Mouse (Mus musculus) stomach, embryonic 14.5 days (tissue): Measurements from ENCODE around the gene Ppp2r5e. TPM values are rescaled to one million over a fixed set of nuclear protein-coding genes. Genes with fewer than 3 reads are reported as not detected.
"Not testable (repeated sequence)": the region's sequence is repeated elsewhere in the genome, so short reads cannot be mapped to it uniquely, and the experiment has no call there.

Source experiments
- ATAC-seq: fragments of 200-750 bp; cut with Nextera tagmentation; 2 replicates; pipeline ENCODE4 v1.8.0; 2017; ENCODE audit warnings: low read depth, moderate TSS enrichment; ENCODE audit not compliant: insufficient number of reproducible peaks, insufficient read depth, low FRiP score
- H3K27ac ChIP-seq: fragments of 300-500 bp; sonication (generic); 2 replicates; pipeline ENCODE4 v1.5.1; 2014; ENCODE audit warnings: mild to moderate bottlenecking, low read length, moderate library complexity, mixed read lengths
- H3K27me3 ChIP-seq: fragments of 300-500 bp; sonication (generic); 2 replicates; pipeline ENCODE4 v1.6.1; 2014; ENCODE audit warnings: low read length, control low read depth, mixed read lengths; ENCODE audit not compliant: control insufficient read depth, insufficient read depth
- H3K36me3 ChIP-seq: fragments of 300-500 bp; sonication (generic); 2 replicates; pipeline ENCODE4 v1.6.1; 2014; ENCODE audit warnings: mild to moderate bottlenecking, control low read depth, low read length, moderate library complexity, mixed read lengths; ENCODE audit not compliant: control insufficient read depth, insufficient read depth
- H3K4me1 ChIP-seq: fragments of 300-500 bp; sonication (generic); 2 replicates; pipeline ENCODE4 v1.6.1; 2014; ENCODE audit warnings: low read length, control low read depth, mixed read lengths; ENCODE audit not compliant: control insufficient read depth, insufficient read depth
- H3K4me2 ChIP-seq: fragments of 300-500 bp; sonication (generic); replicated peaks from 2 replicates; pipeline ENCODE4 v1.6.1; 2014; ENCODE audit warnings: low read depth, low read length, control low read depth
- H3K4me3 ChIP-seq: fragments of 300-500 bp; sonication (generic); 2 replicates; pipeline ENCODE4 v1.5.1; 2014; ENCODE audit warnings: low read depth, low read length, control low read depth
- H3K9ac ChIP-seq: fragments of 300-500 bp; sonication (generic); replicated peaks from 2 replicates; pipeline ENCODE4 v1.6.1; 2014; ENCODE audit warnings: low read depth, mild to moderate bottlenecking, control low read depth, low read length, moderate library complexity, mixed read lengths
- H3K9me3 ChIP-seq: fragments of 300-500 bp; sonication (generic); 2 replicates; pipeline ENCODE4 v1.6.1; 2016; ENCODE audit warnings: low read depth, low read length, control low read depth; ENCODE audit not compliant: control insufficient read depth
- WGBS: fragments of 180-500 bp; shearing (Covaris S2); extraction: QIAGEN DNeasy Blood & Tissue Kit; methylation state at CpG from one replicate; pipeline ENCODE4 v1.1.7; 2014; 5-methylcytosine and 5-hydroxymethylcytosine counted together
- polyA plus RNA-seq: library from polyadenylated mRNA; unstranded; fragments of >200 nt; fragmentation: Nextera tagmentation; extraction: Ambion mirVana; gene quantifications from 2 replicates; pipeline ENCODE4 v1.2.1, GENCODE M21; 2014

Ppp2r5e gene
- polyA plus RNA-seq, 1 experiment from 2014 or later: 17.2 TPM

DNA sequence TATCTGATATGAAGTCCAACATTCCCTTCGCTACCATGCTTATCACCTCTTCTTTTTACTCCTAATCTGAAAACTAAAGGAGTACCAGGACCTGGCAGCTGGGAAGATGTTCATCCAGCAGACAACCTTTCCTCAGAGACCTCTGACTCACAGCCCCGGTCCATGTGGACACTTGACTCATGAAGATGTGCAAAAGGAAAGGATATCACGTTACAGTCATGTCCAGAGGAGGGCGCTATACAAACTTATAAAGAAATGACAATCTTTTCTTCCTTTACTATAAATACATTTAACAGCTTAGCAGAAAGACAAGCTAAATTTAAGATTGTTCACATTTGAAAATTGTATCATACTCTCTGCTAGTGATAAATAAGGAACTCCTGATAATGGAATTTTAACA, 143.0 kb downstream of the Ppp2r5e start:
- Histone ChIP-seq H3K27me3 (no peaks in the 10 kb centered on the region), H3K27ac (no peak overlapping the region), H3K9ac (no peak overlapping the region), H3K4me3 (no peak overlapping the region), H3K9me3 (no peaks in the 10 kb centered on the region), H3K4me2 (no peak overlapping the region), H3K4me1 (no peaks in the 10 kb centered on the region), H3K36me3 (peaks cover 18% of the 10 kb centered on the region)
- WGBS: 82% methylated on average over 4 of the region's 4 CpGs
- ATAC-seq: no peak

DNA sequence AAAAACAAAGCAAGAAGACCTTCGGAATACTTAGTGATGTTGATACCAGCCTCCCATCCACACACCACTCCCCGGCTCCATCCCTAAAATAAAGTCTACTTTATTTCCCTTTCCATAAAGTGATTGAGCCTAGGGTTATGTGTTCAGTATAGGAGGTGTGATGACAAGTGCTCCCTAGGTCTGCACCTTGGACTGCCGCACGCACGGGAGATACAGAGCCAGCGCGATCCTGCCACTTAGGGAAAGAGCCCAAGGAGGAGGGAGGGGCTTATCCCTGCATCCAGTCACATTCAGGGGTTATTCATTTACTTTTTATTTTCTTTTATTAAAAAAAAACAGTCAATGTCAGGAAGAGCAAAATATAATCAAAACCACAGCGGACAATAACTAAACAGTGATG, 145.5 kb downstream of the Ppp2r5e start:
- ATAC-seq: no peak
- Histone ChIP-seq H3K27me3 (no peaks in the 10 kb centered on the region), H3K4me3 (no peak overlapping the region), H3K9ac (no peak overlapping the region), H3K36me3 (peaks cover 18% of the 10 kb centered on the region), H3K4me1 (no peaks in the 10 kb centered on the region), H3K9me3 (no peaks in the 10 kb centered on the region), H3K27ac (no peak overlapping the region), H3K4me2 (no peak overlapping the region)
- 91% methylated on average over 8 of the region's 8 CpGs for WGBS

DNA sequence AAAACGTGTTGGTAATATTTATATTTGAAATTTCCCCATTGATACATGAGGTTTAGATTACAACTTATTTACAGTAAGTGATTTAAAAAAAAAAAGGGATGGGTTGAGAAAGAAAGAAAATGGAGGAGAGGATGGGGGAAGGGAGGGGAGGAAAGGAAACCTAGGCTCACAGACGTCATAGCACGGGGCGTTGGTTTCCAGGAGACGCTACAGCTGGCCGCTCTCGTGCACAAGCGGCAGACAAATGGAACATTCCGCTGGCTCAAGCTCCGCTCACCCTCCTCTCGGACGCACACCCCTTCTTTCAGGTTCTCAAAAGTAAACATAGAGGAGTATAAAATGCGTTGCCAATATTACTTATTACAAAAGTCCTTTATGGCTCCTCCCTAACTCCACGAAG, 146.0 kb downstream of the Ppp2r5e start:
- ATAC-seq: no peak
- no peak overlapping the region for H3K27ac ChIP-seq
- H3K36me3 ChIP-seq: peaks cover 18% of the 10 kb centered on the region
- H3K4me2 ChIP-seq: no peak overlapping the region
- H3K9me3 ChIP-seq: no peaks in the 10 kb centered on the region
- no peaks in the 10 kb centered on the region for H3K27me3 ChIP-seq
- H3K4me3 ChIP-seq: no peak overlapping the region
- 36% methylated on average over 14 of the region's 14 CpGs for WGBS
- no peak overlapping the region; the same call in 1 of the 2 replicates for H3K9ac ChIP-seq
- H3K4me1 ChIP-seq: no peaks in the 10 kb centered on the region

DNA sequence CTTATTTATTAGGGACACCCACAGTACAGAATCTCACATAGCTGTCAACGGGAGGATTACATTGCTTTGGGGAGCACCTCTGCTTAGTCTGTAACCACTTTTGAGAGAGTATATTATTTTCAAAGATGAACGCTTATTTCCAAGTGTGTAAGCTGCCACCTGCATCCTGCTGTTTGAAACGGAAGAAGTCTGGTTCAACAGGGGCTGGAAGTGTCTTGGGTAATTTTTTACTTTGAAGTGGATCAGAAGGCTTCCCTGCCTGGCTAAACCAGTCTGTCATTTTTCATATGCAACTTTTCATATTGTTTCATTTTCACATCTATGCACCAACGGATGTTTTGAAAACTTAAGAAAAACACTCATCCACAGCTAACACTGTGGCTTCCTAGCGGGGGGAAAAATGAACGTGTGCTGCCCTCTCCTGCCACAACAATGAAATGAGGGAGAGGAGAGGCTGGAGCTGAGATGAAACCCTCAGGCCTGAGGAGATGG, 146.5 kb downstream of the Ppp2r5e start:
- Histone ChIP-seq H3K27me3 (no peaks in the 10 kb centered on the region), H3K4me2 (no peak overlapping the region), H3K36me3 (peaks cover 18% of the 10 kb centered on the region), H3K4me1 (no peaks in the 10 kb centered on the region), H3K27ac (no peak overlapping the region), H3K9ac (no peak overlapping the region; the same call in 1 of the 2 replicates), H3K4me3 (no peak overlapping the region), H3K9me3 (no peaks in the 10 kb centered on the region)
- ATAC-seq: no peak
- 44% methylated on average over 6 of the region's 6 CpGs for WGBS

DNA sequence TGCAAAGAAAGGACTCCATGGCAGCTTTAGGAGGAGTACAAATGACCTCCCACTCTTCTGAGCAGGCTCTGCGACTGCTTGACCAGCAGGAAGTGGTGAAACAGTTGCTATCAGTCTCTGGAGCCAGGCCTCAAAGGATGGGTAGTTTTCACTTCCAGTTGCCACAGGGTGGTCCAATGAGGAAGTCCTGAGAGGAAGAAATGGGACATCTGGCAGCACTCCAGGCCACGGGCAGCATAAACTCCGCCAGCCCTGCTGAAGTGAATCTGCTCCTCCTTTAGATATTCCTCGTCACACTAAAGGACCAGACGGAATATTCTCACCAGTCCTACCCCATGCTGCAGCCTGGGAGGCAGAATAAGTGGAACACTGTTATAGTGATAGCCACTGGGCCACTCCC, 147.1 kb downstream of the Ppp2r5e start:
- H3K4me2 ChIP-seq: no peak overlapping the region
- WGBS: 60% methylated on average over 5 of the region's 5 CpGs
- H3K9ac ChIP-seq: no peak overlapping the region
- ATAC-seq: no peak
- peaks cover 18% of the 10 kb centered on the region for H3K36me3 ChIP-seq
- no peaks in the 10 kb centered on the region for H3K9me3 ChIP-seq
- no peaks in the 10 kb centered on the region for H3K27me3 ChIP-seq
- H3K4me3 ChIP-seq: no peak overlapping the region
- no peaks in the 10 kb centered on the region for H3K4me1 ChIP-seq
- no peak overlapping the region for H3K27ac ChIP-seq

DNA sequence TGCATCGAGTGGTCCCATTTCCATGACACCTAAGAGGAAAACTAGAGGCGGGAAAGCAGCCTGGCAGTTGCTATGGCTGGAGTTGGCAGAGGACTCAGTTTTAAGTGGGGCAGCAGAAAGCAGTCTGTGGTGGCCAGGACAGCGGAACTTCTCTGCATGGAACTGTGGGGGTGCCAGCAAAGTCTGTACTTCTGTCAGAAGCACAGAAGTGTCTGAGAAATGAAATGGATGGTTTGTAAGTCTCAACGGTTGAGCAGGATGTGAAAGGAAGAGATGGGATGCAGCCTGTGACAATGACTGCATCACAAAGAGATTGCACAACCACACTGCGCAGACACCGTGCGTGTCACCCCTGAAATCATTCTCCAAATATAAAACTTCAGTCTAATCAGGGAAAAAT, 149.8 kb downstream of the Ppp2r5e start:
- H3K4me3 ChIP-seq: no peak overlapping the region
- no peak overlapping the region for H3K9ac ChIP-seq
- no peak overlapping the region for H3K27ac ChIP-seq
- H3K27me3 ChIP-seq: no peaks in the 10 kb centered on the region
- H3K9me3 ChIP-seq: no peaks in the 10 kb centered on the region
- 88% methylated on average over 7 of the region's 7 CpGs for WGBS
- no peak overlapping the region for H3K4me2 ChIP-seq
- peaks cover 2% of the 10 kb centered on the region; the same call in 1 of the 2 replicates for H3K36me3 ChIP-seq
- H3K4me1 ChIP-seq: no peaks in the 10 kb centered on the region
- no peak for ATAC-seq

DNA sequence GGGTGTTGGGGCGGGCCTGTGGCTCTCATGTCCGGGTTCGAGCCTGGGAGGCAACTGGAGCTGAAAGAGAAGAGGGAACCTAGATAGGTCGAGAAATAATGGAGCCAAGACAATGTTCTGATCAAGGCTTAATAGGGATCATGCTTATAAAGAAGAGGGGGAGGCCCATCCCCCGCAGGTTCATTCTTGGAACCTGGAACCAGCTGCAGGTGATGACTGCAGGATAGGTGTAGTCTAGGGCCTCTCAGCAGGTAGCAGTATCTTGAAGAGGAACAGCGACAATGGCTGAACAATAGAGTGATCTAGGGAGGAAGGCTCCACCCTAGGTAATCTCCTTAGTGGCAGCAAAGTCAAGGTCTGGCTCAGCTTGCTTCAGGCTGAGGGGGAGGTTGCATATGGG, 163.6 kb downstream of the Ppp2r5e start:
- not testable (repeated sequence) for H3K9me3 ChIP-seq, H3K27me3 ChIP-seq, H3K4me2 ChIP-seq, ATAC-seq, H3K4me1 ChIP-seq, H3K9ac ChIP-seq, H3K27ac ChIP-seq, H3K4me3 ChIP-seq, H3K36me3 ChIP-seq
- WGBS: 85% methylated on average over 6 of the region's 6 CpGs

DNA sequence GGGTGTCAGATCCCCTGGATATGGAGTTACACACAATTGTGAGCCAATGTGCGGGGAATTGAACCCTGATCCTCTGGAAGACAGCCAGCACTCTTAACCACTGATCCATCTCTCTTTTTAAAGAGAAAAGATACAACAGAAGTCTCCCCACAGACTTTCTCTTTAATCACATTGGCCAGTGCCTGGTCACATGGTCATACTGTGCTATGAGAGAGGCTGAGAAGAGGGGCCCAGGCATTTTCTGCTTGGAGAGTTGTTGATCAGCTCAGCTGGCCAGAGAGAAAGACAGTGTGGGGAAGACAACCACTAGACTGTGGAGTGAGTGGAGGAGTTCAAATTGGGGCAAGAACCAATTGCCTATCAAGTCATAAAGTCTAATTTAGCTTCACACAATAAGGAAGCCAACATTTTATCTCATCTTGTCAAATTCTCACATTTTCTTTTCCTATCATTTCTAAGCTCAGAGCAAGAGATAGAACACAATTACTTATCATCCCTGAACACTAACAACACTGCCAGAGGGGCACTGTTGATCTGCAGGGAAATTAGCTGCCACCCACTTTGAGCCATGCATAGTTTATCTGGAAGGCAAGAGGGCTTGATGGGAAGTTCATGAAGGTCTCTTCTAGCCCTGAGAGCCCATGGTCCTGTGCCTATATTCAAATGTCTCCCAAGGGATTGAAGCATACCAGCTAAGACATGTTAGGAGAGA, 166.2 kb downstream of the Ppp2r5e start:
- no peak overlapping the region for H3K9ac ChIP-seq
- H3K4me3 ChIP-seq: no peak overlapping the region
- no peak for ATAC-seq
- H3K9me3 ChIP-seq: no peaks in the 10 kb centered on the region
- no peaks in the 10 kb centered on the region for H3K36me3 ChIP-seq
- H3K4me2 ChIP-seq: no peak overlapping the region
- no peaks in the 10 kb centered on the region for H3K27me3 ChIP-seq
- no peak overlapping the region for H3K27ac ChIP-seq
- H3K4me1 ChIP-seq: no peaks in the 10 kb centered on the region
- 77% methylated on average over 1 of the region's 1 CpGs for WGBS

DNA sequence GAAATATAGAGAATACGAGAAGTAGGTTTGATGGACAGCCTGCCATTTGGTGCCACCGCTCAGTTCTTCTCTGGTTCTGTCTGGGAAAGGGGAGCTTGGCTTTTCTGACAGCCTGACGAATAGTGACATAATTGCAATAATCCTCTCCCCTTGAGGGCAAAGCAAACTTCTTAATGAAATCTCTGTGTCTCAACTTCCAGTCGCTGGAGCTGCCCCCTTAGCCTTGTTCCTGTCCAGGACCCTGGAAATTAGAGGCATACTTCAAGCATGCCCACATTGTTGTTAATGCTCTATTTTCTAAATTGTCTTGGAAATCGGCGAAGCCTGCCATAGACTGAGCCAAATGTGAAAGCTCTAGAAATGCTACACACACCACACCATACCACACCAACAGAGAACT, 167.3 kb downstream of the Ppp2r5e start:
- no peaks in the 10 kb centered on the region for H3K9me3 ChIP-seq
- WGBS: 74% methylated on average over 6 of the region's 6 CpGs
- H3K4me3 ChIP-seq: no peak overlapping the region
- H3K4me1 ChIP-seq: no peaks in the 10 kb centered on the region
- H3K36me3 ChIP-seq: no peaks in the 10 kb centered on the region
- H3K9ac ChIP-seq: no peak overlapping the region
- no peak overlapping the region for H3K27ac ChIP-seq
- no peaks in the 10 kb centered on the region for H3K27me3 ChIP-seq
- H3K4me2 ChIP-seq: no peak overlapping the region
- ATAC-seq: no peak
